Mouse (Mus musculus) C2C12 (cell line): Measurements from ENCODE around the gene Fgd1.

Source experiments
- CTCF ChIP-seq: IDR thresholded peaks from one replicate; pipeline ENCODE4 v1.5.1; 2011; ENCODE audit not compliant: control insufficient read depth, insufficient read depth, insufficient read length
- FOSL1 ChIP-seq: IDR thresholded peaks from one replicate; pipeline ENCODE4 v1.8.0; 2011; ENCODE audit warnings: mild to moderate bottlenecking, low read length; ENCODE audit not compliant: poor library complexity, insufficient read depth, severe bottlenecking
- MAX ChIP-seq: IDR thresholded peaks from one replicate; pipeline ENCODE4 v1.6.1; 2011; ENCODE audit warnings: mild to moderate bottlenecking, control low read depth
- MYOD1 ChIP-seq: IDR thresholded peaks from one replicate; pipeline ENCODE4 v1.6.1; 2011; ENCODE audit warnings: low read depth; ENCODE audit not compliant: control insufficient read depth, insufficient read length
- MYOG ChIP-seq: IDR thresholded peaks from one replicate; pipeline ENCODE4 v1.6.1; 2011; ENCODE audit not compliant: control insufficient read depth, insufficient read length; ENCODE audit errors: extremely low read depth

DNA sequence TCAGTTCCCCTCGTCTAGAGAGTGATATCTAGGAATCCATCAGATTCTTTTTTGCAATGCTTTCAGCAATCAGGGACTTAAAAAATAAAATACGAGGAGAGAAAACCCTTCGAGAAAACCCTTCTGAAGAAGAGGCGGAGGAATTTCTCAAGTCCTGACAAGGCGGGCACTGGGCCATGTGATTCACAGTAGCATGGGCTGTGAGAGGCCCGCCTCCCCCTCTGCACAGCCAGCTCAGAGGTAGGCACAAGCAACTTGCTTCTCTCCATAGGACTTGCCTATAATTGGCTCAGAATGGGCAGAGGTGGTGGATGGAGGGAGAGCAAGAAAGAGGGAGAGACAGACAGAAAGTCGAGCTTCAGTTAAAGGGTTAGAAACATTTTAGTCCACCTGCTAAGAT, 4.4 kb downstream of the Fgd1 start:
- TF ChIP-seq CTCF (no peak), MAX (no peak), MYOG (no peak), FOSL1 (no peak), MYOD1 (no peak)
